Mouse (Mus musculus): ENCODE measurements around the gene Nicn1.

DNA sequence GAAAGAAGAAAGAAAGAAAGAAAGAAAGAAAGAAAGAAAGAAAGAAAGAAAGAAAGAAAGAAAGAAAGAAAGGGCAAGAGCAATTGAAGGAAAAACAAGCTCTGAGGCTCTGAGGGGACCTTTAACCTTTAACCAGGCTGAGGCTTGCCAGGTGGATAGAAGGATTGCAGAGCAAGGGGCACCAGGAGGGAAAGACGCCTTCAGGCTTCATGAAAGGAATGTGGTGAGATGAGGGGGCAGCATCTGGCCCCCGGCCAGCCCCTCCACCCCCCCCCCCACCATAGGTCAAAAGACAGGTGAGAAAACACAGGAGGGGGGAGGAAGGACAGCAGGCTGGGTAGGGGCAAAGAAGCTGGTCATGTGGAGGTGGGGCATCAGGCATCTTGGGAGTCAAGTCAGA is 18.3 kb upstream of the Nicn1 start:
- TF ChIP-seq JUN (IDR thresholded peaks at IDR 0.05; ENCODE audit: insufficient read depth, low read depth, low read length) (no peak), JUND (conservative IDR thresholded peaks at IDR 0.05; ENCODE audit: low read depth, low read length) (no peak), RCOR1 (conservative IDR thresholded peaks at IDR 0.05; ENCODE audit: low read depth, low read length) (no peak)

Measured in CH12.LX (cell line).